Mouse (Mus musculus) heart, postnatal 4 days (tissue): Measurements from ENCODE around the gene Vps72. TPM values are rescaled to one million over a fixed set of nuclear protein-coding genes. Genes with fewer than 3 reads are reported as not detected.
A peak's percentile ranks its signal among the peaks of the same experiment; 100 is the strongest.
"Not testable (repeated sequence)": the region's sequence is repeated elsewhere in the genome, so short reads cannot be mapped to it uniquely, and the experiment has no call there.

Experiments
- DNase-seq: peaks from one replicate; pipeline ENCODE4 v3.0.0; 2021
- total RNA-seq, 2 experiments: library from RNA; stranded (reverse); gene quantifications; 2 replicates each; pipeline ENCODE4 v1.2.3; 2021

Vps72 gene
- 10 to 100 TPM; 48.4 to 51.8 TPM for total RNA-seq

DNA sequence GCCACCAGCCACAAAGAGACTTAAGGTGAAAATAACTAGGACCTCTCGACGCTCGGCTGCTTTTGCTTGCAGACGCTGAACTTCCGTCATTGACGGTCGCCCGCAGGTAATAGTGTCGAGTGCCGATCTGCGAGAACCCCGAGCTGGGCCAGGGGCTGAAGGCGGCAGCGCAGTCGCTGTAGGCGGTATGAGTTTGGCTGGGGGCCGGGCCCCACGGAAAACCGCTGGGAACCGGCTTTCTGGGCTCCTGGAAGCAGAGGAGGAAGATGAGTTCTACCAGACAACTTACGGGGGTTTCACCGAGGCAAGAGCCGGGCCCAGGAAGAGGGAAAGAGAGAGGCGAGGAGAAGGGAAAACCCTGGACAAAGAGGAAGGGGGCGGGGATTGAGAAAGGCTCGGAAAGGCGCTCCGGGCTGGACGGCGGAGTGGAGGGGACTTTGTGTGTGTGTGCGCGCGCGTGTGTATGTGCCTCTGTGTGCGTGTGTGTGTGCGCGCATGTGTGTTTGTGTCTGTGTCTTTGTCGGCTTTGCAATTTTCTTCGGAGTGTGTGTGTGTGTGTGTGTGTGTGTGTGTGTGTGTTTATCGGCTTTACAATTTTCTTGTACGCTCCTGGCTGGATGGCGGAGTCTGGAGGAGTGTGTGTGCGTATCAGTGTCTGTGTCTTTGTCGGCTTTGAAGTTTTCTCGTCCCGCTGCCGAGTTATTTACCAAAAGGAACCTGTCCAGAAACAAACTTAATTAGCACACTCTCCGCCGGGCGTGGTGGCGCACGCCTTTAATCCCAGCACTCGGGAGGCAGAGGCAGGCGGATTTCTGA lies at the start of gene Vps72:
Gene Vps72, plus strand, starts transcription at position 112 of the 816 bp plus-strand sequence.
- DNase-seq: peak; percentile 89

DNA sequence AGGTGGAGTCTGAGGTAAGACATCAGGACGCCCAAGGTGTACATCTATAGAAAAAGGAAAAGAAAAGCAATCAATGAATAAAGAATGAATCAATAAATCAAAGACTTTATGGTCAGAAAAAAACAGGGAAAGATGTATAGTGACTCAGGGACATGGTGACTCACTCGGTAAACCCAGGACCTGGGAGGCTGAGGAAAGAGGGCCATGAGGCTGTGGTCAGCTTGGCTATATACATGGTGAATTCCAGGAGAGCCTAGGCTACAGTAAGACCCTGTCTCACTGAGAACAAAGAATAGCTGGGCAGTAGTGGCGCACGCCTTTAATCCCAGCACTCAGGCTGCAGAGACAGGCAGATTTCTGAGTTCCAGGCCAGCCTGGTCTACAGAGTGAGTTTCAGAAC lies 47.1 kb upstream of the Vps72 start:
- DNase-seq: no peak

DNA sequence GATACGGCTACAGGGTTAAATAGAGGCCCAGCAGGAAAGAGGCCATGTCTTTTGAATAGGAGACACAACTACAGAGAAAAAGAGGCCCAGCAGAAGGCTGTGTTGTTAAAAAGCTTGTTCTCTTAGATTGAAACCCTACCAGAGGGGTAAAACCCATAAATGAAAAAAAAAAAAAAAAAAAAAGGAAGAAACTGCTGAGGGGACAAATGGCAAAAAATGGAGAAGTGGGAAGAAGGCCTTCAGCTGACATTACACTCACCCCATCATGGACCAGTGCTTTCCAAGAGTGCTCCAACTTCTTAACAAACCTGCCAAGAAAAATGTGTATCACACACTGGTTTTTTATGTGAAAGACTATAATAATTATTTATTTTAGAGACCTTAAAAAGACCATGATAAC lies 45.3 kb upstream of the Vps72 start:
- no peak for DNase-seq

DNA sequence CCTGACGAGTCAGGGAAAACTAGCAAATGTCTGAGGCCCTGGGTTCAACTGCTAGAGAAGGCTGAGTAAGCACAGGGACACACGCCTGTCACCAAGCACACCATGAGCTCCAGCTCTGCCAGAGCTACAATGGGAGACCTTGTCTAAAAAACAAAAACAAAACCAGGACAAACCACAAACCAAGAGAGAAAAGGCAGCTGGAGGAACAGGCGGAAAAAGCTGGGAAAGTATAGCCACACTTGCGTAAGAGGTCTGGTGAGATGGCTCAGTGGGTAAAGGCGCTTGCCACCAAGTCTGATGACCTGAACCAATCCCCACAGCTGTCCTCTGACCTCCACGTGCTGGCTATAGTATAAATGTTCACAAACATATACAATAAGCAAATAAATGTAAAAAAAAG lies 44.7 kb upstream of the Vps72 start:
- DNase-seq: no peak

DNA sequence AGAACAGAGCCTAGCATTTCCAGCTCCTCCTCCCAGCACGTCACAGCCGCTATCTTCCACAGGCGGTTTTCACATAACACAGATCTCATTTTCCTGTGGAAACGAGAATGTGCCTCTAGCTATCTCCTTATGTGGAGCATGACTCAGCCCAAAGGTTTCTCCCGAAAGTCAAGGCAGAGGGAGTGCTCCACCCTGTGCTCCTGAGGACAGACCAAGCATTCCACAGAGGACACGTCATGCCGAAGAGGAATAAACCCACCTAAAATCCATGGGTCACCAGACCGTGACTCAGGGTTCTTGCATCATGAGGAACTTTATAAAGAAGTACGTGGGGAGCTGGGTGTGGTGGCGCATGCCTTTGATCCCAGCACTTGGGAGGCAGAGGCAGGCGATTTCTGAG lies 44.3 kb upstream of the Vps72 start:
- no peak for DNase-seq

DNA sequence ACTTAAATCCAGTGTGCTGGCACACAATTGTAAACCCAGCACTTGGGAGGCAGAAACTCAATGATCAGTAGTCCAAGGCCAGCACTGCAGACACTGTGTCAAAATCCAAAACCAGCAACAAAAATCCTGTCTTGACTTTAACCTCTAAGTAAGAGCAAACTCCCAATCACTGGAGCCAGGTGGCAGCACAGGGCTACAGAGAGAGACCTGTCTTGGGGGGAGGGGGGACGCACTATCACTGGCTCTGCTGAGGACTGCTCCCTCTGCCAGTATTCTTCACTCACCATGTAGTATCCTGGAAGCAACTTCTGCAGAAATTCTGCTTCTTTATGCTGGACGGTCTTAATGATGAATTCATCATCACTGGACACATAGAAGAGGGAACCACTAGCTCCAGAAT lies 39.2 kb upstream of the Vps72 start:
- no peak for DNase-seq

DNA sequence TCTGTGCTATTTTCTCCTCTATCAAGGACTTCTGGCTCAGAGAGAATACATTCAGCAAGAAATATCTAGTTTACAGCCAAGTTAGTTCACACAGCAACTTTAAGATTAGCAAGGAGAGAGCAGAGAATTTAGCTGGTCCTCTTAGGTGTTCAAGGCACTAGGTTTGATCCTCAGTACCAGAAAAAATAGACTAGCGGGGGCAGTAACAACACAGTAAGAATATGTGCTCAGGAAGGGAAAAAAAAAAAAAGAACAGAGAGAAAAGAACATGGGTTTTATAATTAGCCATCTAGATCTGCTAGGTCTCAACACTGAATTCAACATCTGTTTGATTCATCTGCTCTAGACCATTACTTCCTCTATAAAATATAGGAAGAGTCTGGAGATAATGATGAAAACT lies 22.8 kb upstream of the Vps72 start:
- DNase-seq: no peak

DNA sequence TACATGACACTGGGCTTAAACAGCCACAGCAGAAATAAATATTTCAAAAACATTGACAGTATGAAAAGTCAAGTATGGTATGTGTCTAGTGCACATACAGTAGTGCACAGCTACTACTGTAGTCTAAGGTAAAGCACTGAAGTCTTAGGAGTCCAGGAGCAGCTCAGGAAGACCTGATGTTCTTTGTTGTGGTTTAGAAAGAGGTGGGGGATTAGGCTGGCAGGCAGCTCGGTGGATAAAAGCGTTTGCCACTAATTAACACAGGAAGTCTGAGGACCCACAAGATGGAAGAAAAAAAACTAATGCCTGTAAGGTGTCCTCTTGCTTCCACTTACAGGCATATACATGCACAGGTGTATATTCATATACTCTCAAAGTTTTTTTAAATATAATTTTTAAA lies 10.0 kb upstream of the Vps72 start:
- DNase-seq: no peak

DNA sequence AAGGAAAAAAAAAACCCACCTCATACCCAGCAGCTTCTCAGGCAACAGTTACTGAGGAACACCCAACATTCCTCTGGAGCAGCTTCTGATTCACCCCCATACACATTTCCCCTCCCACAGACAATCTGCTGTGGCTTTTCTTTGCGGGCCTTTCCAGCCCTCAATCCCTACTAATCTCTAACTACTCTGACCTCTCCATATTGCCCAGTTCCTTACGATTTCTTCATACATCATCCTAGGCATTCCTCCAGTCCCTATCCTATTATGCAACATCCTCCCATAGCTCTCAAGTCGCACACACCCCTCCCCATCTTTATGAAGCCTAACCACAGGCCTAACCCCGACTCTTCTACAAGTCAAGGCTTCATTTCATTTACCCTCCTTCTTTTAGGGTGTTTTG lies 5.7 kb upstream of the Vps72 start:
- no peak for DNase-seq

DNA sequence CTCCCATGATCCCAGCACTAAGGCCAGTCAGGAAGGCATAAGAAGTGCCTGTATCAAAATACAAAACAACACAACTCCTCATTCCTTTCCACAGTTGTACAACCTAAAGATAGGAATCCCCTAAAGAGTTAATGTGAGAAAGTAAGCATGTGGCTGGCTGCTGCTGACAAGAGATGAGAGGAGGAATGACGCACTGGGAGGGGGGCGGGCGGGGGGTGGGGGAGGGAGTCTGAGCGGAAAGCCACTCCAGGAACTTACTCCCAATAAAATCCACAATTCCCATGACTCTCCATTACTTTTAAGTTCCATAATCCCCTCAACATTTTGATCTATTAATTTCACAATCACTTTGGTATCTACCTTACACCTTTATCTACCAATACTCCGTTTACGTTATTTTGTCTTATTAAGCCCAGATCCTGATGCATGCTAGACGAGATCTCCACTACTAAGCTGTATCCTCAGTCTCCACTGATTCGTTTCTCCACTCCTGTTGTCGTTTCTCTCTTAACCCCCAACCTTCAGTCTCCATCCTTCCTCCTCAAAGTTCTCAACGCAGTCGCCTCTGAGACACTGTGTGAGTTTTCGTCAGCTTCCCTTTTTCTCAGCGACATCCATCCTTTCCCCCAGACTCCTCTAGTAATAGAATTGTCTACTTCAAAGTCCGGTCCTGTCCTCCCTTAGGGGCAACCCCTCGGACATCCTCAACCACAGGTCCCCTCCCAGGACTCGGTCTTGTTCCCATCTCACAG lies 5.1 kb upstream of the Vps72 start:
- DNase-seq: no peak

DNA sequence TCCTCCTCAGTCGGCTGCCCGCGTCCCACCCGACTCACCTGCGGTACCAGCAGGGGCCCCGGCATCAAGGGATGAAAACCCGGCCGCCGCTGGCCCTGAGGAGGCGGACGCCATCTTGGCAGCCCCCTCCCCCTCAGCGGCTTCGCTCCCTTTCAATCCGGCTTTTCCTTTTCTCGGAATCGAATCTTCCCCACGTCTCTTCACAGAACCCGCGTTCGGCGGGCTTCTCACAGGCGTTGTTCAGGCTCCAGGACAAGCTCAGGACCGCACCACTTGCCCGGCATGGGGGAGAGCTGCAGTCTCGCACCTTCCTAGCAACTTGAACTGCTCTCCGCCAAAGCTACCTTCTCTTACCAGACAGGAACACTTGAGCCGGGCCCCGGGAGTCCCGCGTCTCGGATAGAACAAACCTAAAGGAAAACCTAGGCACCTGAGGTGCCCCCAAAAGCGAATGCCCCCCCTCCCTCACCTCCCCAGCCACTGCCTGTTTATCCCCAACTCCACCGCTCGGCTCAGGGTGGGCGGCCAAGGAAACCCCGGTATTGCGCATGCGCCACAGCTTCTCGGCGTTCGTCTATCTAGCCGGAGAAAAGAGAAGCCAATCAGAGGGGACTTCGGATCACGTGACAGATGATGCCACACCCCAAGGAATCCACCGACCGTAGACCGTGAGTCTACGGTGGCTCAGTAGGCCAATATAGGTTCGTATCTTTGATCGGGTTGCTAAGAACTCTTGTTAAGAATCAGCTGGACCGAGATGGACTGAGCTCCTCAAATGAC lies 4.3 kb upstream of the Vps72 start, which contains the start of gene Pip5k1a:
Gene Pip5k1a, minus strand, starts transcription at position 593 of the 780 bp plus-strand sequence.
- peak; percentile 98 for DNase-seq

DNA sequence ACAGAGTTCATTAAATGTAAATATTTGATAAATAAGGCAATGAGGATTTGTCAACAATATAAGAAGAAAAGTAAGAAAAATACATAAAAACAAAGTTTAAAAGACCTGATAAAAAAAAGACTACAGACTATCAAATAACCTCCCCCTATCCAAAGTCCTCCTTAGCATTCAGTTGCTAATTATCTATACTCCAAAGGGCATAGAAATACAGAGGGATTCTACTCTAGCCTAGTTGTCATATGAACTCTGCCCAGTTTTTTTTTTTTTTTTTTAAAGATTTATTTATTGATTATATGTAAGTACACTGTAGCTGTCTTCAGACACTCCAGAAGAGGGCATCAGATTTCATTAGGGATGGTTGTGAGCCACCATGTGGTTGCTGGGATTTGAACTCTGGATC lies 3.5 kb upstream of the Vps72 start:
- not testable (repeated sequence) for DNase-seq

DNA sequence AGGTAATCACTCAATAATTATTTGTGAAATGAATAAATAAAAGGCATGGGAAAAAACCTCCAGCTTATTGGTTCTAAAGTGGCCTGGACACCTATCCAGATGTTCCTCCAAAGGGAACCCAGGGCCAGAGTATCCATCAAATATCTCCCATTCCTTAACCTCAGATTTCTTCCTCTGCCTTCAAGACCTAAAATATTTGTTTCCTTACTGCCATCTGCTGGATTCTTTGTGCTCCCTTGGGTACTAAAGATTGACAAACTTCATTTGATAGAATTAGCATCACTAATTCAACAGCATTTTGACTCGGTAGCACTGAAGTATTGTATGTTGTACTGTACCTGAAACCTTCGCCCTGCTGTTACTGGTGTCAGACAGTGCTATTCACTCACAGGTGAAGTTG lies 2.9 kb upstream of the Vps72 start:
- no peak for DNase-seq

DNA sequence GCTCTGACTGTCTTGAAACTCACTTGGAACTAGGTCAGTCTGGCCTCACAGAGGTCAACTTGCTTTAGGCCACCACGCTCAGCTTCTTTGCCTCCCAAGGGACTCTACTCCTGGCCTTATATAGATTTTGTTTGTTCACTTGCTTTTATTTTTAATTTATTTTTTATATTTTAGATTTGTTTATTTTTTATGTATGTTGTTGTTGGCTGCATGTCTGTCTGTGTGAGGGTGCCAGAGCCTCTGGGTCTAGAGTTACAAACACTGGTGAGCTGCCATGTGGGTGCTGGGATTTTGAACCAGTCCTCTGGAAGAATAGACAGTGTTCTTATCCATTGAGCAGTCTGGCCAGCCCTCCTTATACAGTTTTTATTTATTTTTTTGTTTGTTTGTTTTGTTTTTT lies 1.9 kb downstream of the Vps72 start:
- DNase-seq: no peak

DNA sequence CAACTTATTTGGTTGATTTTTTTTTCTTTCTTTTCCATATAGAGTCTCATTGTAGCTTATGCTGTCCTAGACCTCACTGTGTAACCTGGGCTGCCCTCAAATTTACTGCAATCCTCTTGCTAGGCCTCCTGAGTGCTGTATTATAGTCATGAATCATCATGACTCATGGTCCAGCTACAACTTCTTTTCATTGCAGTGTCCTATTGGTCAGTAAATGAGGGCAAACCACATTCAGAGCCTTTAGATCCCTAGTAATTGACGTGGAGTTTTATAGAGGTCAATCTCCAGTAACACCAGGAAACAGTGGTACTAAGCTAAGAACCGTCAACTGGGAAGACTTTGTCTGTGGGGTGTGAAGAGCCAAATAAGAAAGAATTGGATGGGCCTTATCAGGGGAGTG lies 6.9 kb downstream of the Vps72 start:
- DNase-seq: no peak

DNA sequence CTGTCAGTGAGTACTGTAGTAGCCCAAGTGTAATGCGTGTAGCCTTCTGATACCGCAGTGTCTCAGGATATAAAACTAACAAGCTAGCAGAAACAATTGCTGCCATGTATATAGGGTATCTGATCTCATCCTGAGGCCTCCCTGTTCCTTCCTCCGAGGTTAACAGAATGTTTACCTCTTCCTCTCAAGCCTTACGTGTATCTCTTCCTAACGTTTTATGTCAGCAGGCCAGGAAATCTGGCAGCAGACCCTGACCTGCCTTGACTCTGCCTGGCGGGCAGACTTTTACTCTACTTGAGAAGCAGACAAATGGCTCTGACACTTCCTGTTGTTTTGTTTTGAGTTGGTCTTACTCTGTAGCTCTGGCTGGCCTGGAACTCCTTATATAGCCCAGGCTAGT lies 10.8 kb downstream of the Vps72 start:
- DNase-seq: peak; percentile 40

DNA sequence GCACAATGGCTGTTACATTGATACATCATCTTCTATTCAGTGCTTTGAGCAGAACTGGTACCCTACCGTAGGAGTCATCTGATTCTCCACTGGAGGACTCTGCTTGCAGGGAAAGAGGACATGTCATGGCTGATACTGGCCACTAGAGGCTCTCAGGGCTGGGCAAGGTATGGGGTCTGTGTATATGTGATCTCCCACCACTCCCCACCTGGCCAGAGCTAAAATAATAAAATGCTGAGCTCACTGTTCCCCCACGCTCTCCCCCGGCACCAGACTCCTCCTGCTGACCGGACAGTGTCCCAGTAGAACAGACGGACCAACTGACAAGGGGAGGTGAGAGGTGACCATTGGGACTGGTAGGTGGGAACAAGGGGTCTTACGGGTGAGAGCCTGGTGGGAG lies 13.4 kb downstream of the Vps72 start, which contains the start of gene Tmod4:
Gene Tmod4, plus strand, starts transcription at position 231 of the 400 bp plus-strand sequence.
- DNase-seq: peak; percentile 37

DNA sequence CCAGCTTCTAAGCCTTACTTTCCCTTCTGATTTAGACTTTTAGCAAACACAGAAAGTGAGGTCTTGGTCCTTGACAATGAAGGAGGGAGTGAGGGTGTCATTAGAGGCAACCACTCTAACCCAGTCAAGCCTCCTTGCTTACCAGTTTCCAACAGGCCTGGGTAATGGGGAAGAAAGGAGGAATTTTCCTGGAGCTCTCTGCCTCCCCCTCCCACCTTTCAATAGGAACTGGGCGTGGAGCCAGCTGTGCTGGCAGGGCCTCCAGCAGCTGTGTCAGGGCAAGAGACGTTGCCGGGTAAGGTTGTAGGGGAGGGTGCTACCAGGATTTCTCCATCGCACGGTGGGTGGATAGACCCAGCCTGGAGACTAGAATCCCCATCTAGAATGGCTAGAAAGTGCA lies 14.2 kb downstream of the Vps72 start:
- DNase-seq: peak; percentile 87

DNA sequence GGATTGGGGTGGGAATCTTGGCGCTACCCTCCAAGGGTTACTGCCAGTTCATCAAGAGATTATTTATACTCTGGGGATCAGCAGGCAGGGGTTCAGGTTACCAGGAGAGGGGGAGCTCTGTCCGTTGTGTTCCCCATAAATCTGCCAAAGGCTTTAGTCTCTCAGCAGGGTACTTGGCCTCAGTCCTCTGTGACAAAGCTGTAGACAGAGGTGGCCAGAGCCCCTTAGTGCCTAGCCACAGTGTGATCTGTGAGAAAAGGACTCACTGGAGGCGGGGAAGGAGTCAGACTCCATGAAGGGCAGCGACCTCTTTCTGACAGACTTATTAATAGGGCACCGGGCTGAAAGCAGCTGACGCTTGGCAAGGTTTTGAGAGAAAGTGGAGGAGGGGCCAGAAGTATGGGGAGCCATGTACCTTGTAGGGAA lies 18.4 kb downstream of the Vps72 start:
- DNase-seq: peak; percentile 66

DNA sequence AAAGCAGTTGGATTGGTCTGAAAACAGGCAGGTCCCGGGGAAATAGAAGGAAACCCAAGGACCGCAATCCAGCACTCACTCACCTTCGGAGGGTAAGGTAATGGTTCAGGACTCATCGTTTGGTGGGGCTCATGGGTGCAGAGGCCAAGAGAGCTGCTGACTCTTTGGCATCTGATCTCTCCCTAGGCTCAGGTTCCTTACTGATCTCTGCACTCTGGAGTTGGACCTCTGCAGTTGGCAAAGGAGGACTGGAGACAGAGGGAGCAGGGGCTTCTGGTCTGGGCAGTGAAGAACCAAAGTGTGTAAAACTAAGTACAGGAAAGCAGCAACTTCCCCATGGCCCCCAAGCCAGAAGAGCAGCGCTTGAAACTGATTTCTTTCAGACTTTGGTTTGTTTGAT lies 19.3 kb downstream of the Vps72 start:
- DNase-seq: no peak

DNA sequence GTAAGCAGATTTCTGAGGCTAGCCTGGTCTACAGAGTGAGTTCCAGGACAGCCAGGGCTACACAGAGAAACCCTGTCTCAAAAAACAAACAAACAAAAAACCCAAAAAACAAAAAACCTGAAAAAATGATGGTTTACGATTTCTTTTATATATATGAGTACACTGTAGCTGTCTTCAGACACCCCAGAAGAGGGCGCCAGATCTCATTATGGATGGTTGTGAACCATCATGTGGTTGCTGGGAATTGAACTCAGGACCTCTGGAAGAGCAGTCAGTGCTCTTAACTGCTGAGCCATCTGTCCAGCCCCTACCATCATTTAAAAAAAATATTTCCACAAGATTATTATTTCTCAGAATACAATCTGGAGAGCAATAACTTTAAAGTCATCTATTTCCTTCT lies 21.6 kb downstream of the Vps72 start:
- not testable (repeated sequence) for DNase-seq

DNA sequence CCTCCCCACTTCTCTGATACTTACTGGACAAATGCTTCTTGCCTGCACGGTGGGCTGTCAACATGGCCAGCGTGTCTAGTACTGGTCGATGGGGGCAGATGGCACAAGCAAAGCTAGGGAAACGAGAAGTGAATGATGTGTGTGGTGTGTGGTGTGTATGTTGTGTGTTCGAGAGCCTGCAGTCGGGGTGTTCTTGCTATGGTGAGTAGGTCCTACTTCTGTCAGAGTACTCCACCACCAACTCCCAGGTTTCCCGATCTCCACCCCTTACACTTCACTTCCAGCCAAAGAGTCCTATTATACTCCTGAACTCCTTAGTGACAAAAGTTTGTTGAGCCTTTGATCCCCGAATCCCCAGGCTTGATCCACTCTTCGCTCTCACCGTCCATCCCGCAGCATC lies 22.4 kb downstream of the Vps72 start:
- no peak for DNase-seq

DNA sequence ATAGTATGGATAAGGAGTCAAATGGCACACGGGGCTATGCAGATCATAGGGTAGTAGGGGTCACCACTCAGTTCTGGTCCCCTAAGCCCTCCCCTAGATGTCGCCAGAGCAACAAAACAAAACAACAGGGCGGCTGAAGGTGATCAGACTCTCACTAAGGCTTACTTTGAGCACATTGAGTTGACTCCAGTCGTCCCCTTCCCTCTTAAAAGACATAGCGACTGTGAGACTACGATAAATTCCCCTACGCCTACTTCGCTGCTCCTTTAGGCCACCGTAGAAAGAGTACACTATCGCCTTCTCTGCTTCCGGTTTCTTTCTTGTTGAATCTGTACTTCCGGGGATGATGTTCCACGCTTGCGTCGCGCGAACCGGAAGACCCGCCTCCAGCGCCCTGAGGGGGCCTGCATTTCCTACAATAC lies 22.9 kb downstream of the Vps72 start, which contains the start of the genes Scnm1 and Lysmd1:
Gene Scnm1, minus strand, starts transcription at position 332 of the 422 bp plus-strand sequence.
Gene Lysmd1, plus strand, starts transcription at position 409 of the 422 bp plus-strand sequence.
- DNase-seq: peak; percentile 87
